In the genomic region with DNA sequence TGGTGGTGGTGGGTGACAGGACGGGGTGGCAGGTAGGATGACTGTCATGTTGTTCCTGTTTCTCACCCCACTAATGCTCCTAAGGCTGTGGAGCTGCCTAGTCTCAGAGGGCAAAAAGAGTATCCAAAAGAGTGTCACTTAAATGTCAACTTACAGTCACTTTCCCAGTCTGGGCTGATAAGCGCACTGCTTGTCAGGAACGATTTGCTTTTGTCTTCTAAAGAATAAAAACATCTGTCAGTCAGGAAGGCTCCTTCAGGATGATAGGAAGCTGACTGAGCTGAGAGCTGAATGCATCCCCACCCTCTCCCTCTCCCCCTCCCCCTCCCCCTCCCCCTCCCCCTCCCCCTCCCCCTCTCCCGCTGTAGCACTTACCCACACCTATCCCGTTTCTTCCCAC, we compare ENCODE assay signal across 27 mouse cellular contexts.
DNase-seq lines count a peak whose midpoint lies in the region; ATAC-seq and TF ChIP-seq lines count a peak whose summit lies in the region.
"Had no signal": no experiment of that assay in that cellular context is flagged by ENCODE, and none has a peak within 500 bp of the region (broad histone marks: within the 10 kb centered on the region; RNA-seq: fewer than 3 reads in every experiment).

No protein-coding gene starts in this region.

- TF ChIP-seq POLR2A in heart, adult 2 months (IDR thresholded peaks at IDR 0.05; ENCODE audit: insufficient read depth, low read depth, low read length), result no peak

- H3K4me3 ChIP-seq in forebrain, embryonic 16.5 days (replicated peaks; ENCODE audit: low read length), result no peak overlapping the region
- no peak overlapping the region for H3K4me3 ChIP-seq in forebrain, embryonic 10.5 days
- no peak overlapping the region for H3K4me3 ChIP-seq in heart, adult 2 months
- peak overlapping the region; percentile 25 for H3K4me3 ChIP-seq in megakaryocyte, embryonic 14.5 days (replicated peaks)
- H3K4me3 ChIP-seq: embryonic facial prominence, embryonic 10.5 days; embryonic facial prominence, embryonic 13.5 days; erythroblast, embryonic 14.5 days; gastrocnemius, adult 2 months; heart, embryonic 12.5 days; heart, embryonic 15.5 days; hindbrain, embryonic 12.5 days; hindbrain, embryonic 15.5 days had no signal

- H3K27me3 ChIP-seq in forebrain, embryonic 16.5 days (replicated peaks; ENCODE audit: control insufficient read depth, insufficient read depth, low read length), result no peaks in the 10 kb centered on the region
- H3K27me3 ChIP-seq in forebrain, embryonic 10.5 days (ENCODE audit: poor library complexity, severe bottlenecking), result no peaks in the 10 kb centered on the region
- no peaks in the 10 kb centered on the region for H3K27me3 ChIP-seq in heart, adult 2 months (ENCODE audit: control insufficient read depth, insufficient read depth, low read length)
- peaks cover 2% of the 10 kb centered on the region for H3K27me3 ChIP-seq in megakaryocyte, embryonic 14.5 days (replicated peaks)
- H3K27me3 ChIP-seq: embryonic facial prominence, embryonic 13.5 days; hindbrain, embryonic 12.5 days; hindbrain, embryonic 15.5 days had no signal

- ATAC-seq in forebrain, embryonic 16.5 days, result peak; percentile 56
- ATAC-seq in megakaryocyte, adult 5-6 weeks (ENCODE audit: poor library complexity, severe bottlenecking), result no peak
- ATAC-seq: CD4-positive, CD25-positive, alpha-beta regulatory T cell, adult 4 months; intestine, postnatal 0 days had no signal

- 49% methylated on average over 4 of the region's 5 CpGs for WGBS in forebrain, embryonic 16.5 days
- WGBS in forebrain, embryonic 10.5 days, result 68% methylated on average over 4 of the region's 5 CpGs
- WGBS in heart, adult 2 months, result 17% methylated on average over 3 of the region's 5 CpGs

- intact Hi-C loops in heart, adult 2 months (cut with DNase I), result loop anchor here (5.0 kb wide), 1 partner anchor 36 kb away; no protein-coding TSS in a partner anchor

- TF ChIP-seq CTCF in heart, adult 2 months (IDR thresholded peaks at IDR 0.05), result no peak

- no peak overlapping the region for H3K9ac ChIP-seq in forebrain, embryonic 16.5 days (replicated peaks; ENCODE audit: low read depth, low read length)
- H3K9ac ChIP-seq in heart, adult 2 months (ENCODE audit: low read depth, low read length), result peak overlapping the region; percentile 60
- H3K9ac ChIP-seq: embryonic facial prominence, embryonic 13.5 days; heart, embryonic 12.5 days; heart, embryonic 15.5 days; hindbrain, embryonic 12.5 days; hindbrain, embryonic 15.5 days had no signal

- no peaks in the 10 kb centered on the region for H3K36me3 ChIP-seq in forebrain, embryonic 16.5 days (ENCODE audit: control insufficient read depth, insufficient read depth)
- H3K36me3 ChIP-seq in forebrain, embryonic 10.5 days (replicated peaks), result no peaks in the 10 kb centered on the region
- H3K36me3 ChIP-seq in heart, adult 2 months (ENCODE audit: control insufficient read depth, insufficient read depth, low read length), result no peaks in the 10 kb centered on the region
- no peaks in the 10 kb centered on the region for H3K36me3 ChIP-seq in megakaryocyte, embryonic 14.5 days (replicated peaks; ENCODE audit: low read length)
- H3K36me3 ChIP-seq: embryonic facial prominence, embryonic 10.5 days; embryonic facial prominence, embryonic 13.5 days; heart, embryonic 12.5 days; heart, embryonic 15.5 days; hindbrain, embryonic 12.5 days; hindbrain, embryonic 15.5 days had no signal

- no peak for DNase-seq in forebrain, embryonic 10.5 days (ENCODE audit: extremely low spot score, low spot score)
- no peak for DNase-seq in heart, adult 2 months
- DNase-seq in heart, postnatal 4 days, result no peak
- DNase-seq: adrenal gland, adult 2 months; adrenal gland, postnatal 14 days; cerebellum, adult 11-12 months; cerebellum, adult 8-10 months; cerebellum, postnatal 10 days; cerebellum, postnatal 36 days; embryo, embryonic 11 days; gastrocnemius, adult 2 months; gastrocnemius, postnatal 14 days; heart, adult 18-20 months; heart, postnatal 14 days; kidney, adult 2 months had no signal

- no peak overlapping the region for H3K27ac ChIP-seq in forebrain, embryonic 16.5 days (ENCODE audit: low read length)
- no peak overlapping the region for H3K27ac ChIP-seq in forebrain, embryonic 10.5 days
- H3K27ac ChIP-seq in heart, adult 2 months, result no peak overlapping the region
- H3K27ac ChIP-seq: embryonic facial prominence, embryonic 10.5 days; embryonic facial prominence, embryonic 13.5 days; gastrocnemius, adult 2 months; heart, embryonic 15.5 days; hindbrain, embryonic 12.5 days; hindbrain, embryonic 15.5 days had no signal

- H3K79me2 ChIP-seq in heart, adult 2 months (replicated peaks; ENCODE audit: control insufficient read depth, insufficient read depth, low read length), result no peaks in the 10 kb centered on the region

- no peak overlapping the region for H3K4me2 ChIP-seq in forebrain, embryonic 16.5 days (ENCODE audit: low read length)
- H3K4me2 ChIP-seq: embryonic facial prominence, embryonic 13.5 days; heart, embryonic 12.5 days; heart, embryonic 15.5 days; hindbrain, embryonic 12.5 days; hindbrain, embryonic 15.5 days had no signal

- no peaks in the 10 kb centered on the region for H3K9me3 ChIP-seq in forebrain, embryonic 16.5 days (ENCODE audit: control insufficient read depth, low read length)
- no peaks in the 10 kb centered on the region for H3K9me3 ChIP-seq in forebrain, embryonic 10.5 days
- peaks cover 10% of the 10 kb centered on the region for H3K9me3 ChIP-seq in megakaryocyte, embryonic 14.5 days
- H3K9me3 ChIP-seq: embryonic facial prominence, embryonic 10.5 days; embryonic facial prominence, embryonic 13.5 days; heart, embryonic 15.5 days; hindbrain, embryonic 12.5 days; hindbrain, embryonic 15.5 days had no signal

- TF ChIP-seq EP300 in heart, adult 2 months (IDR thresholded peaks at IDR 0.05; ENCODE audit: insufficient read depth, low read depth, low read length), result no peak

- no peaks in the 10 kb centered on the region for H3K4me1 ChIP-seq in forebrain, embryonic 16.5 days (replicated peaks; ENCODE audit: control insufficient read depth, insufficient read depth, low read length)
- peaks cover 7% of the 10 kb centered on the region for H3K4me1 ChIP-seq in forebrain, embryonic 10.5 days
- peaks cover 10% of the 10 kb centered on the region for H3K4me1 ChIP-seq in heart, adult 2 months (ENCODE audit: control insufficient read depth, insufficient read depth, low read length)
- no peaks in the 10 kb centered on the region; the same call in 1 of the 2 replicates for H3K4me1 ChIP-seq in megakaryocyte, embryonic 14.5 days
- H3K4me1 ChIP-seq: hindbrain, embryonic 12.5 days; hindbrain, embryonic 15.5 days had no signal
